Mouse (Mus musculus) gonadal fat pad, adult 2 months (tissue): Measurements from ENCODE around the gene A630076J17Rik. TPM values are rescaled to one million over a fixed set of nuclear protein-coding genes. Genes with fewer than 3 reads are reported as not detected.
A peak's percentile ranks its signal among the peaks of the same experiment; 100 is the strongest.

Experiments used
- DNase-seq: peaks from one replicate; pipeline ENCODE4 v3.0.0-alpha.2; 2012; ENCODE audit warnings: low read depth
- polyA plus RNA-seq: library from polyadenylated mRNA; depleted of rRNA; stranded (reverse); fragments of >200 nt; gene quantifications from 2 replicates; pipeline ENCODE4 v1.2.3, GENCODE M21; 2012

The A630076J17Rik gene
- polyA plus RNA-seq, 1 experiment, result 0.07 TPM

DNA sequence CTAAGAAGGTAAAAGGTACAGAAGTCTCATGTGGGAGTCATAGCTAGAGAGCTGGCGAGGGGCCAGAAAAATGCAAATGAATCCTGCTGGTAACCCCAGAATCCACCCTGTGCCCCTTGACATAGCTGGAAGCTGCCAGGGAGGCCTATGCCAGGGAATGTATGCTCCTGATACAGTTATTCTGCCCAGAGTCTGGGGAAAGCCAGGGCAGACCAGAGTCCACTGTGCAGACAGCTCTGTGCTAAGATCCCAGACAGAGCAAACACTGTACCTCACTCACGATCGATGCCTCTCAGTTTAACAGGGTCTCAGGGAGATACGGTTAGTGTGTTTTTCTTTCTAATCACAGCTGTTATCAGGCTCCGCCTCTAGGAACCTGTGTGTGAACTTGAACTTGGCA is 592 bp upstream of the A630076J17Rik start:
- DNase-seq, result no peak

DNA sequence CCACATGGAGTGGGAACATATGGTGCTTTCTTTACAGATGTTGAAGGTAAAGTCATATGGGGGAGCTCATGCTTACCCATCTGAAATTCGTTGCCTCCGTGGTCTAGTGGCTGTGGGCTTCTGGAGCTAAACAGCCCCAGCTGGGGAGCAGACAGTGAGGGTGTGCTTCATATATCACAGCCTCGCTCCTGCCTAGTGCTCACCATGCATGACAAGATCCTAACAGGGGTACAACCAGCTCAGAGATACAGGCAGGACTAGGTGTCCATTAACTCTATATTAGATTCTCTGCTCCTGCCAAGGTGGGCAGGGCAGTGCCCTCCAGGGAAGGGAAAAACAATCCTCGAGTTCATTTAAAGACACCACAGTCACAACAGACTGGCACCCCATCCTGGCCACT is 788 bp downstream of the A630076J17Rik start:
- DNase-seq, result no peak

DNA sequence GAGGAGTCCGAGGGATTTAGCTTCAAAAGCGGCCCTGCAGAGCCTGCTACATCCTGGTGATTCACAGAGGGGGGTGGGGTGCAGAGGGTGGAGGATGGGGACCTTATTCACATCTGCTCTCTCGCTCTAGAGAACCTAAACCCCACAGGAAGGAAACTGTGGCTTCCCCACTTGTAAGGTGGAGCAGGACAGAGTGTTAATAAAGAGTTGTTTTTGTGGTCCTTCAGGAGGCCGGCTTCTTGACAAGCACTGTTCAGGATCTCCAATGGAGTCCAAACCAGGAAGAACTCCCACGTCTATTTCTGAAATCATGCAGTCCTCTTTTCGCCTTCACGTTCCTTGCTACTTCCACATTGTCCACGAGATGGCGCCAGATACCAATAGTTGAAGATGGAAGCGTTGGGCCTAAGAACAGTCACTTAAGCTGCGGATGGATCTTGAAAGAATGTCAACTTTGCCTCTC is 3.0 kb downstream of the A630076J17Rik start:
- DNase-seq, result peak; percentile 40

DNA sequence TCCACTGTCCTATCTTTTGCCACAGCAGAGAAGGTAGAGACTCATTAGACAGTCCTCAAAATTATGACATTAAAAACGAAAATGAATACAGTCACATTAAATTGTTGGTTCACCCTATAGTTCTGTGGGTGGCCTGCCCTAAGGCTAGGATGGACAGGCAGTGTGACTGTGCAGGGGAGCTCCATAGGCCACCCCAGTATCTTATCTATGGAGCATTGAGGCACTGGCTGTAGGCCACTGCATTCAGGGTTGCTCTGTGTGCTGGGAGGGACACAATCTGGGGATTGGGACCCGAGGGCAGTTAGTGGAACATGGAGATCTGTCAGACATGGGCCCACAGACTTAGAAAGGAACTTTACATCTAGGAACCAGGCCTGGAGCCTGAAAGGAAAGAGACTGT is 3.5 kb downstream of the A630076J17Rik start:
- DNase-seq, result no peak

DNA sequence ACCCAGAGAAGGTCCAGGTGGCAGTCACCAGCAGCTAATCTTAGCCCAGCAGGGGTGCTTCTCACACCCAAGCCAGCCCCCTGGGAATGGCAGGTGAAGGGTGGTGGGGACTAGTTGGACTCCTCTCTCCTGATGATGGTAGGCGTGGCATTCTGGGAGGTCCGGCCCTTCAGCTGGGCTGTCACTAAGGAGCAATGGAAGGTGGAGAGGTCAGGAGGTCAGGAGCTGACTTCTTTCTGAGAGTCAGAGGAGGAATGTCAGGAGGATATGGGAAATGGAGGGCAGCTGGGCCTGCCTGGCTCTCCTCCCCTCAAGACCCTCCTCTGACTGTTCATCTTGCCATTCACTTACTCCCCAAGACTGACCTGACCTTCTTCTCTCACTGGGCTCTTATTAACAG is 7.6 kb downstream of the A630076J17Rik start:
- no peak for DNase-seq

DNA sequence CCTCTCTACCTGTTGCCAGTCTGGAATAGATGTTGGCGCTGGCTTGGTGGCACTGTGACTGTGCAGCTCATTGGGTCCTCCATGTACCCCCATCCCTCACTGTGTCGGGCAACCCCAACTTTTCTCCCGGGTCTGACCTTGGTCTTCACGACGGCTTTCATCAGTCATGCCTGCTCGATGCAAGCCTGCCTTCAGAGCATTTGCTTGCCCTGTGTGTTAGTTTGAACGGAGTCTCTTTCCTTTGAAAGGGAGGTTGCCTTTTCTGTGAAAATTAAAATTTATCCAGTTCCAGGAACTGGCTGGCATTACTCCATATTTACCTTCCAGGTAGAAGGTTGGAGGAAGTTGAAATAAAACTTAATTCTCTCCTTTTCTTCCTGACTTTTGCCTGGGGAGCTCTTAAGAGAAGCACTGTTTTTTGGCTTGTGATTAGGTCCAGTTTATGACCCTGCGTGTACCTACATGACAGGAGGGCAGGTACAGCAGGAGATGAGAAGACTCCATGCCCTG is 8.1 kb downstream of the A630076J17Rik start:
- DNase-seq, result no peak

DNA sequence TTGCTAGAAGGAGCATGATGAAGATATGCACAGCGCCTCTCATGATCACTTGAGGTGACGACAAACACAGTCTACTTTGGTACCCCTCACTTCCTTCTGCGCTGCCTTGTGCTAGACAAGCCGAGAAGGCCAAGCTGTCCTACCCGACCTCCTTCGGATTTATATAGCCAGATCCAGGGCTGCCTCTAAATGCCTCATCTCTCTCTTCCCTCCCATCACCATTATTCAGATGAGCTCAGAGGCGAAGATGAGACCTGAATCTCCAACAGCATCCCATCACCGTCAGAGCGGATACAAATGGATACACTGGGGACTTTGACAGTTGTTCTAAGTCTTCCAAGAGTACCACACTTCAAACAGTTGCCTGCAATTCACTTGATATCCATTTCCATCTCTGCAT is 9.2 kb downstream of the A630076J17Rik start, which contains the start of gene Prok1:
TSS of gene Prok1 (minus strand) at position 101 of the 400 bp plus-strand sequence.
- DNase-seq, result no peak

DNA sequence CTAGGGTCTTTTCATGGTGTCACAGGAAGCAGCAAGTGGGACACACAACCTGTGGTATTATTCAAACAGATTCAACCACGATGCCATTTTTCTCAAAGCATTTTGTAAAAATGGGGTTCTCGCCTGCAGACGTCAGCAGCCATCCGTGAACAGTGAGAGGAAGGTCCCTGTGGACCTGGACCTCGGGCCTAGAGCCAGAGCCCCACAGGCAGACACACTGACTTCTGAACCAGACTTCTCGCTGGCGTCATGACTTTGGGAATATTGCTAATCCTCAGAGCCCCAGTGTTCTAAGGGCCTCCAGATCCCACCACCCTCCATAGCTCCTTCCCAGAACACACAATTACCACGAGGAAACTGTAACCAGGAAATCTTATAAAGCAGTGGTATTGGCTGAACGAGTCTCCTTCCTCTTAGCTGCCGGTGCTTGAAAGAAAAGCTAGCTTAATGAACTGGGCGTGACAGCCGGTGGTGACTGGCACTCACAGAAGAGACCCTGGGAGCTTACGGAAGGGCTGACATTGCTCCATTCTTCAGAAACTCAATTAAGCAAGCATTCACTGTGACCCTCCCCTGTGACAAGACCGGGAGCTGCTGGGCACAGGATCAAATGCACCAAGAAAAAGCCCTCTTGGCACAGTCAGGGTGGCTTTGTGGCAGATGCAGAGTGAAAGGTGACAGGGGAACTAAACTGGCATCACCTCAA is 11.1 kb downstream of the A630076J17Rik start:
- DNase-seq, result no peak

DNA sequence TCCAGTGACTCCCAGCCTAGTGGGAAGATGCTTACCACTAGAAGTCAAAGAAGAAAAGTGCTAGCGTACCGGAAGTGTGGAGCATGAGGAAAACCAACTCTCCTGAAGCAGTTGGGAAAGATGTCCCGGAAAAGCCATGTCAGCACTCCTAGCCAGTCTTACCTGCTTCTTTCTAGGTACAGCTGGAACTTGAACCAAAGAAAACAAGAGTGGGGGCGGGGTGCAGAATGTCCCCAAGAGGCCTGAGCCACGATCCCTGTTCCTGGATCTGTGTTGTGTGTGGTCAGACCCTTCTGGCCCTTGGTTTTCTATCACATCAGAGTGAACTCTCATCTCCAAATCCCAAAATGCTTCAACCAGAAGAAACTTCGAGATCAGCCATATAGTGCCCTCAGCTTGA is 16.5 kb downstream of the A630076J17Rik start:
- DNase-seq, result no peak

DNA sequence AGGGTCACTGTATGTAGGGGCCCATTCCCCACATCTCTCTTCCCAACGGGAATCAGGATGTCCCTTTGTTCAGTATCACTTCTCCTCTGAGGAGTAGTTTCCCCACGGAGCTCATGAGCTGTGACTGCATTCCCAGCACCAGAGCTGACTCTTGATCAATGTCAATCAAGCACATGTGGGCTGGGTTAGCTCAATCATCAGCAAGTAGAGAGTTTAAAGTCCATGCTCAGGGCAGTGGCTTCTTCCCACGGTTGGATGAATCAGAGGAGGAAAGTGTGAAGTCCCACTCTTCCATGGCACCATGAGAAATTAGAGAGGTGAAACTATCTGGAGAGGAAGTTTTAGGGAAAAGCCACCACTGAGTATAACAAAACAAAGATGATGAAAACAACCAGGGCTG is 18.6 kb downstream of the A630076J17Rik start:
- DNase-seq, result no peak

DNA sequence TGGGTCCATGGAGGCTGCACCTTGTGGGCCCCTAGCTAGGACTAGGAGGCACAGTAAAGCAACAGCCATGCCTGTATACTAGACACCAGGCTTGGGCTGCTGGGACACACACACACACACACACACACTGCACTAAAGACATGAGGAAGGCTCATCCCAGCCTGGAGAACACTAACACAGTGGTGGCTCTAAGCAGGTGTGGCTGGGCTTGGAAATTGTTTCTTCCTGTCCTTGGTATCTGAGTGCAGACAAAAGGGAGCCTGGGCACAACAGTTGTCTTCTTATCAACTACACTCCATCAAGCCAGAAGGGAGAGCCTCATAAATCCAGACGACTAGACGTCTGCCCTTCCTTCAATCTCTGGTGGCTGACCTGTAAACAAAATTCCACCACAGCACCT is 19.9 kb downstream of the A630076J17Rik start:
- DNase-seq, result no peak

DNA sequence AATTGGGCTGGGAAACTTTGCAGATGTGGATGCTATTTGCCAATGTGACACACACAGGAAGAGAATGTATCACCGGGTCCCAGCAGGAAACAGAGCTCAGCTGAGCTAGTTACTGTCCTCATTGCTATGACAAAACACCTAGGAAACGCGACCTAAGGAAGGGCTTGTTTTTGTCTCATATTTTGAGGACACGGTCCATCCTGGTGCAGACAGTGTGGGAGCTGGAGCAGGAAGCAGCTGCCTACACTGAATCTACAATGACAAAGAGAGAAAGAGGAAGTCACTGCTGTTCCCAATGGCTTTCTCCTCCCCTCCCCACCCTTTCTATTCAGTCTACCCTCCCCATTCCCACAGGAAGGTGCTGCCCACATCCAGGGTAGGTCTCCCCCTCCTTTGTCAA is 21.6 kb downstream of the A630076J17Rik start:
- DNase-seq, result no peak

DNA sequence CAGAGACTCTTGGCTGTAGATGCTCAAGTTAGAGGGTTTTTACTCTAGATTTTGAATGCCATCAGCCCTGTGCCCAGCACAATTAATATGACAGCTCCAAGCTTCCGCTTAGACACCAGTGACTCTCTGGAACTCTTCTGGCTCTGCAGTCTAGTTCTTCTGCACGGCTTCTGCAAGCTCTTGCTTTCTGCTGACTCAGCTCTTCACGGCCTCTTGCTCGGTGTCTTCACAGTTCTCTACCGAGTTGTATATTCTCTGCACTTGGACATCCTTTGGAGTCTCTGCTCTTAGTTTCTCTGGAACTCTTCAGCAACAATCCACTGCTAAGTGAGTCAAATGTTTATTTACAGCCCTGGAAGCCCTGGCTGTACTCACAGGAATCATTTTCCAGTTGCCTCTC is 23.5 kb downstream of the A630076J17Rik start:
- DNase-seq, result no peak

DNA sequence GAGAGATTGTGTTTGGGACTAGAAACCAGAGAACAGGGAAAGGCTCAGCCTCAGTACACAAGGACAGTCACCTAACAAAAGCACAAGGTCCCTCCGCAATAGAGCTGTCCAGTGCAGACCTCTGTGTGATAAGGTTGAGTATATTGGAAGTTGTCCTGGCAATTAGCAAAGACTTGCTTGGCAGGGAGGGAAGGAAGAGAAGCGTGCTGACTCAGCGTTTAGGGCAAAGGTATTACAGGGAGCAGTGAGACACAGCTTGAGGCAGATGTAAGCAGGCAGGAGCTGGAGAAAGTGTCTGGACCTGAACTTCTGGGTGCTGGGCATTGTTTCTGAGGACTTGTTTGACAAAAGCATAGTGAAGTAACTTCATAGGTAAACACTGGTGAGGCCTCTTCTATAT is 25.6 kb downstream of the A630076J17Rik start:
- no peak for DNase-seq

DNA sequence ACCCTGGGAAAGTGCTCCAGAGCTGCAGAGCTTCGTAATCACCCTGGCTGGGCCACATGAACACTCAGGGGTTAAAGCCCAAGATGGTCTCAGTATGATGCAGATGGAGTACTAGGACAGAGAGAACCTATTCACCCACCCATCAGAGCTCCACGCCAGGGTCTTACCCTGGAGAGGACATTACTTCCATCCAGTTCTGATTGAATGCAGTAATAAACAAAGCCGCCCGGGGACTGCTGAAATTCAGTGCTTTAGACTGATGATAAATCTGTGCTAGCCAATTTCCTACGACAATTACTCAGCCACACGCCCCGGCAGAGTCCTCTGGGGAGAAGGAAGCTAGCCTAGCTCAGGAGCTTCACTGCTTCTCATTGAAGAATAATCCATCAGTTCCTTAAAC is 26.3 kb downstream of the A630076J17Rik start:
- DNase-seq, result no peak

DNA sequence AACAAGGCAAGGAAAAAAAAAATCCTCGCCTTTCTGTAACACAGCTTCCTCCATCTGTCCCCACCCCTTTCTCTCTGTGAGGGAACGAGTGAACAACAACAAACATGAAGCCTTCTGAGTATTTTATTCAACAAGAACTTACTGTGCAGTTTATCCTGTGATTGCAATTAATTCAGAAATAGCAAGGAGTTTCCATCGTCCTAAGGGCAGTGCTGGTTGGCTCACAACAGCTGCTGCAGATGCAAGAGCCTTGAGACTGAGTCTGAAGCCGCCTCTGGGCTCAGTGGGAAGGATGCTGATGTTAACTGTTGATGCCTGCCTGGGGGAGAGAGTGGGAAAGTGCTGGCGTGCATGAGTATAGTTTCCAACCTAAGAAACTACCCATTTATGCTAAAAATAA is 27.5 kb downstream of the A630076J17Rik start:
- DNase-seq, result no peak

DNA sequence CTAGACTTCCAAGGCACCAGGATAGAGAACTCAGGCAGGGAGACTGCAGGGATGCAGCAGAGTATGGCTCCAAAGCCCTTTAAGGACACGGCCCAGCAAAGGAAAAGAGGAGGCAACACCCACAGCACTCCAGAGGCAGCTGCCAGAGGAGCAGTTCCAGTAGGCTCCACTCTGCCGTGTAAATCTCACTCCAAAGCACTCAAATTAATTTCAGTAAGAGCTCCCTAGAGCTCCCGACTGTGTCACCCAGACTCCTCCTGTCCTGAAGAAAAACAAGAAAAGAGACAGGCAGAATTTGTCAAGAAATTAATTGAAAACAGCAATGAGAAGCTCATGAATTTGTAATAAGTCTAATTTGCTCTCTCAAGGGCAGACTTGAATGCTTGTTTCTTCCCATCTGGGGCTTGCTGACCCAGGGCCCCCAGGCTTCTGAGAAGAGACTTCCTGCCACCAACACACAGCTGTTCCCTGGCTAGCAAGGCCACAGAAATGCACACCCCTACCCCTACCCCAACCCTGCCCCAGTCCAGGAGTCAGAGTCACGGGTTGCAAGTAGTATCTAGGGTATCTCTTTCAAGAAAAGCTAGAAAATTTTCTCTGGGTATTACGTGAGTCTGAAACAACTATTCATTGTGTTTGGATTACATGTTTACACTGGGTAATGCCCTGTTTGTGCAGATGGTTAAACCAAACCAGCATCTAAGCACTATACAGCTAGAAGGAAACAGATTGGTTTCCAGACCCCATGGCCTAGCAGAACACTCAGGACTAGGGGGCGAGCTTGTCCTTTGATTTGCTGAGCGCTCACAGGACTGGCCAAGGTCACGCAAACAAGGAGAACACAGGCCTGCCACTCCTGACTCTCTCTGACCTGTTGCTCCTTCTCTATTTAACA is 30.8 kb downstream of the A630076J17Rik start:
- DNase-seq, result no peak

DNA sequence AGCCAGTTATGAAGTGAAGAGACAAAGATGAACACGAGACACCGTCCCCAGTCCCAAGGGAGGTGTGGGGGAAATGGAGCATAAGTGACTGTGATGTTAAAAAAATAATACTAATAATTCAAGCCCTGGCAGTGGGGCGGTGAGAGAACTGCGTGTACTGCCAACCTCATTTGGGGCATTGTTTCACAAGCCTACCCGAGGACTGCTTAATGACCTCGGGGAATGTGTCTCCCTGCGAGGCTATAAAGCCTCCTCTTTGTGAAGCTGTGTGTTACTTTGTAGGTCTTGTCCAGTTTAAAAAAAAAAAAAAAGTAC is 31.4 kb downstream of the A630076J17Rik start:
- peak; percentile 38 for DNase-seq

DNA sequence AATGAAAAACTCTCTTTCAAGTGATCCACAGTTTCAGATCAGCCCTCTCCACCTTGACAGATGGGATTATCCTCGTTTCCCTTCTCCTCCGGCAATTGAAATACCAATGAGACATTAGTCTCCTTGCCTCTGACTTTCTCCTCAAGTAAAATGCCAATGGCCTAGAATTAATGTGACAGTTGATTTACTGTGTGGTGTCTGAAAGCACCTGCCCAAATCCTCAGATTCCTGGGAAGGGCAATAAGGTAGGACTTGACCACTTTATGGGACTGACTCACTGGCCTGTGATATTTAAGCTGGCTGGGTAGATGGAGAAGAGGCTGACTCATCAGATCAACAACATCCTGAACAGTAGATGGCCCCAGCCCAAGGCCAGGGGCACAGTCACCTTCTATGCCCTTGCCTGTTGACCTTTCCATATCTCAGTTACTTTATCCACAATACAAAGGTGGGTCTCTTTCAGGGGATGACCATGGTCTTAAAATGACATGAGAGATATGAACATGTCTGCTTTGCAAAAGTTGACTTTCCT is 36.5 kb downstream of the A630076J17Rik start:
- no peak for DNase-seq

DNA sequence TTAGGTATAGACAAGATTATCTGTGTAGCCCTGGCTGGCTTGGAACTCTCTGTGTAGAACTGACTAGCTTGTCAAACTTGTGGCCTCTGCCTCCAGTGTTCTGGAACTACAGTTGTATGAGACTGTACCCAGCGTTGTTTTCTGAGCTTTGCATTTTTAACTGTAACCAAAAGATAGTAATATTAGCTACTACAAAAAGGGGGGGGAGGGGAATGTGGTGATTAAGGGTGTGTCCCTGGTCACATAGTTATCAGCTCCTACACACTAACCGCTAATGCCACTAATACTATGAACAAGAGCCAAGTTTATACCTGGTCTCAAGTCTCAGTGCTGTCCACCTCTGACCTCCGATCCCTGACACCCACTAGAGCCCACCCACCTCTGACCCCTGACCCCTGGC is 42.0 kb downstream of the A630076J17Rik start:
- no peak for DNase-seq

DNA sequence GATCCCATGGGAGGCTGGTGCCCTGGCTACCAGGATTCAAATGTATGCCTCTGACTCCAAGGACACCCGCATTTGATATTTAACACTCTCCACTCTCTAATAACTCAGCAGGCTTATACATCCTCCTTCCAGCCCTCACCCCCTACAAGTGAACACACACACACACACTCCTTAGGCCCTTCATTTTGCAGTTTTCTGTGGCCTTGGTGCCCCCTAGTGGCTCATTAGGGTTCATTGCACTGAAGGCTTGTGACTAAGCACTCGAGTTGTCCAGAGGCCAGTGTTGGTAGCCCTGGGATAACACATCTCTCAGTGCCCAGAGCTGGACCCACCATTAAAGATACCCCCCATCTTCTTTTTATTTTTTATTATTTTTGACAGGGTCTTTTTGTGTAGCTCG is 43.4 kb downstream of the A630076J17Rik start:
- DNase-seq, result no peak

DNA sequence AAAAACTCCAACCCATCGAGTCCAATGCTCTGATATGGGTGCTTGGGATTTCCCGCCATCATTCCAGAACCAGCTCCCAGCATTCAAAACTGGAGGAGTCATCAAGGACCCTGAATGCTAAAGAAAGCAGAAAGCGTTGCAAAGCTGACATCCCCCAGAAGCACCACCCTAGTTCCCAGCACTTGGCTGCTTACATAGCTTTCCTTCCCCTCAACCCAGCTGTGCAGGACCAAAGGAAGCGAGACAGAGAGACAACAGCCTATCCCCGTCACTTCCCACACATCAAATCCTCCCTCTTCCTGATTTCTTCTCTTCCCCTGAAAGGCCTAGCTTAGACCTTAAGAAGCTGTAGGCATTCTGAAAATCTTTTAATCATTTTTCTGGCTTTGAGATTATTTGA is 44.9 kb downstream of the A630076J17Rik start:
- DNase-seq, result no peak

DNA sequence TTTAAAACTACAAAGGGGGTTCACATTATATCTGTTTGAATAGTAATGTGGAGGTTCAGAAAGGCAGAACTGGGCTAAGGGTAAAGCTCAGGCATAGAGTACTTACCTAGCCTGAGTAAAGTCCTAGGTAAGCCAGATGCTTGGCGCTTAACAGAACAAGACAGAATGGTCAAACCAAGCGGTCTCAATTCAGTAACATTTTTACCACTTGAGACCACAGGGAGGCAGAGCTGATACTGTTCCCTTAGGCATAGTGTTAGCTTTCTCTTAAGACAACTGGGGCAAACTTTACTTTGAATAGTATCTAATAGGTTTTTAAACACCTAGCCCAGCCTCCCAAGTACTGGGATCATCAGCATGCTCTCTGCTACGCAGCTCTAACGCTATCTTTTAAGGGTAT is 45.6 kb downstream of the A630076J17Rik start:
- no peak for DNase-seq
